Mouse (Mus musculus) CH12.LX (cell line): ENCODE measurements around the gene Sytl1. TPM values are rescaled to one million over a fixed set of nuclear protein-coding genes. Genes with fewer than 3 reads are reported as not detected.

Experiments used
- DNase-seq: peaks from one replicate; pipeline ENCODE4 v3.0.0-alpha.2; 2013; ENCODE audit errors: extremely low read depth
- H3K27ac ChIP-seq: 2 replicates; pipeline ENCODE4 v1.5.1; 2012; ENCODE audit warnings: low read depth, mild to moderate bottlenecking, control low read depth, moderate library complexity; ENCODE audit not compliant: insufficient read depth
- H3K27me3 ChIP-seq: replicated peaks from 2 replicates; pipeline ENCODE3; 2012; ENCODE audit warnings: inconsistent platforms
- H3K36me3 ChIP-seq, 2 experiments: replicated peaks in 1 of 2; 2 replicates each; pipeline versions ENCODE3 to v1.6.1; 2012; ENCODE audit warnings: inconsistent platforms in 1 of 2, low read length in 1 of 2, mild to moderate bottlenecking in 1 of 2, mixed read lengths in 1 of 2, moderate library complexity in 1 of 2; ENCODE audit not compliant: control insufficient read depth in 1 of 2, insufficient read depth in 1 of 2
- H3K4me1 ChIP-seq, 2 experiments: 2 replicates each; pipeline ENCODE4 v1.6.1; 2012; ENCODE audit warnings: inconsistent platforms in 1 of 2, moderate library complexity in 1 of 2; ENCODE audit not compliant: insufficient read depth in 2 of 2, control insufficient read depth in 1 of 2
- H3K4me2 ChIP-seq: 2 replicates; pipeline ENCODE4 v1.6.1; 2012; ENCODE audit warnings: low read depth, mild to moderate bottlenecking, control low read depth; ENCODE audit not compliant: poor library complexity, insufficient read depth, severe bottlenecking
- H3K4me3 ChIP-seq, 3 experiments: fragments of 150-350 bp in 1 of 3; sonication (generic) in 1 of 3; replicated peaks in 1 of 3; 2 replicates each; pipeline versions ENCODE3 to v1.5.1; 2011 to 2012; ENCODE audit warnings: low read depth in 2 of 3, low read length in 2 of 3, mild to moderate bottlenecking in 2 of 3, moderate library complexity in 2 of 3, control low read depth in 1 of 3, improper control_type of control experiment in 1 of 3, inconsistent platforms in 1 of 3, mixed read lengths in 1 of 3; ENCODE audit not compliant: poor library complexity in 1 of 3
- H3K79me2 ChIP-seq: replicated peaks from 2 replicates; pipeline ENCODE4 v1.6.1; 2012; ENCODE audit warnings: mild to moderate bottlenecking, moderate library complexity; ENCODE audit not compliant: control insufficient read depth, poor library complexity, insufficient read depth, severe bottlenecking; ENCODE audit errors: extremely low read depth
- H3K9ac ChIP-seq: 2 replicates; pipeline ENCODE4 v1.6.1; 2012; ENCODE audit warnings: low read depth, mild to moderate bottlenecking, control low read depth, moderate library complexity; ENCODE audit not compliant: insufficient read depth
- H3K9me3 ChIP-seq: replicated peaks from 2 replicates; pipeline ENCODE3; 2012; ENCODE audit warnings: low read length, inconsistent platforms, mixed read lengths
- CHD1 ChIP-seq: IDR thresholded peaks from 2 replicates; pipeline ENCODE4 v1.6.1; 2012; ENCODE audit warnings: low read depth, low read length, improper control_type of control experiment, inconsistent platforms
- CHD2 ChIP-seq: IDR thresholded peaks from 2 replicates; pipeline ENCODE4 v1.6.1; 2011; ENCODE audit warnings: low read length, improper control_type of control experiment
- CTCF ChIP-seq, 2 experiments: IDR thresholded peaks in 1 of 2; conservative IDR thresholded peaks in 1 of 2; 2 replicates each; pipeline ENCODE4 v1.5.1; 2011 to 2012; ENCODE audit warnings: low read depth in 2 of 2, low read length in 2 of 2, improper control_type of control experiment in 1 of 2, inconsistent platforms in 1 of 2, mild to moderate bottlenecking in 1 of 2, moderate library complexity in 1 of 2
- ETS1 ChIP-seq: conservative IDR thresholded peaks from 2 replicates; pipeline ENCODE4 v1.6.1; 2012; ENCODE audit warnings: low read depth, mild to moderate bottlenecking, inconsistent platforms, low read length, improper control_type of control experiment, moderate library complexity
- HCFC1 ChIP-seq: IDR thresholded peaks from 2 replicates; pipeline ENCODE4 v1.6.1; 2012; ENCODE audit warnings: low read depth, mild to moderate bottlenecking, inconsistent platforms, low read length, improper control_type of control experiment
- JUND ChIP-seq: conservative IDR thresholded peaks from 2 replicates; pipeline ENCODE4 v1.6.1; 2011; ENCODE audit warnings: low read depth, low read length, improper control_type of control experiment
- KAT2A ChIP-seq: IDR thresholded peaks from 2 replicates; pipeline ENCODE4 v1.6.1; 2012; ENCODE audit warnings: low read length, improper control_type of control experiment, inconsistent platforms; ENCODE audit not compliant: insufficient replicate concordance
- MAX ChIP-seq: IDR thresholded peaks from 2 replicates; pipeline ENCODE4 v1.6.1; 2011; ENCODE audit warnings: low read length, improper control_type of control experiment
- MEF2A ChIP-seq: IDR thresholded peaks from 2 replicates; pipeline ENCODE4 v1.6.1; 2014; ENCODE audit warnings: low read depth, mild to moderate bottlenecking, inconsistent platforms, low read length, improper control_type of control experiment, borderline replicate concordance
- MYC ChIP-seq: IDR thresholded peaks from 2 replicates; pipeline ENCODE4 v1.6.1; 2011; ENCODE audit warnings: low read depth, mild to moderate bottlenecking, improper control_type of control experiment, low read length
- NELFE ChIP-seq: IDR thresholded peaks from 2 replicates; pipeline ENCODE4 v1.6.1; 2011; ENCODE audit warnings: low read depth, low read length, improper control_type of control experiment
- NRF1 ChIP-seq: IDR thresholded peaks from 2 replicates; pipeline ENCODE4 v1.6.1; 2014; ENCODE audit warnings: low read depth, mild to moderate bottlenecking, inconsistent platforms, low read length, improper control_type of control experiment, moderate library complexity
- PAX5 ChIP-seq: IDR thresholded peaks from 2 replicates; pipeline ENCODE4 v1.6.1; 2012; ENCODE audit warnings: low read length, inconsistent platforms, mixed read lengths
- SMC3 ChIP-seq: IDR thresholded peaks from 2 replicates; pipeline ENCODE4 v1.6.1; 2011; ENCODE audit warnings: low read depth, low read length, improper control_type of control experiment
- USF2 ChIP-seq: conservative IDR thresholded peaks from 2 replicates; pipeline ENCODE4 v1.6.1; 2011; ENCODE audit warnings: low read depth, low read length, improper control_type of control experiment
- ZKSCAN1 ChIP-seq: IDR thresholded peaks from 2 replicates; pipeline ENCODE4 v1.6.1; 2012; ENCODE audit warnings: low read depth, inconsistent platforms, low read length, improper control_type of control experiment, borderline replicate concordance
- dilution Hi-C: fragments of 300-500 bp; cut with MboI; formaldehyde crosslinking; loops from 2 replicates; pipeline ENCODE4 v1.14.3; 2020; ENCODE audit warnings: low sequenced_read_pairs; ENCODE audit not compliant: extremely low pct_unique_long_range_greater_than_20kb, extremely low pct_ligation_motif_present
- in situ Hi-C: fragments of 300-500 bp; cut with MboI; formaldehyde crosslinking; loops from 3 replicates; pipeline ENCODE4 v1.14.3; 2019; ENCODE audit warnings: low sequenced_read_pairs, low pct_ligation_motif_present, low pct_unique_long_range_greater_than_20kb, mixed read lengths
- polyA plus RNA-seq: library from polyadenylated mRNA; unstranded; fragments of >175 nt; gene quantifications from 2 replicates; pipeline ENCODE4 v1.2.1, GENCODE M21; 2012; ENCODE audit warnings: low read depth; ENCODE audit not compliant: insufficient read length
- total RNA-seq, 2 experiments: library from RNA; depleted of rRNA; stranded (reverse); fragments of 300-350 nt in 1 of 2; fragments of >200 nt in 1 of 2; gene quantifications; 2 replicates each; pipeline ENCODE4 v1.2.3; 2012 to 2014

The Sytl1 gene
- total and polyA plus RNA-seq, 3 experiments, result 8.2 to 20.0 (median 12.1) TPM

GRCm38 (mm10) chr4:133244289-133244688 lies 18.6 kb downstream of the Sytl1 start:
- Histone ChIP-seq H3K79me2 (no peaks in the 10 kb centered on the region), H3K36me3 (no peaks in the 10 kb centered on the region), H3K9ac (no peak overlapping the region), H3K27me3 (peaks cover 75% of the 10 kb centered on the region), H3K4me1 (peaks cover 0 to 9% of the 10 kb centered on the region in 2 experiments; a peak in 2 of 4 replicates), H3K4me2 (no peak overlapping the region), H3K4me3 (no peak overlapping the region), H3K9me3 (peaks cover 2% of the 10 kb centered on the region), H3K27ac (no peak overlapping the region)
- in situ Hi-C loops (no loop called here), dilution Hi-C loops (no loop called here)
- DNase-seq, result no peak
- no peak for TF ChIP-seq KAT2A

- Histone ChIP-seq H3K9me3 (peaks cover 2% of the 10 kb centered on the region), H3K27me3 (peaks cover 77% of the 10 kb centered on the region), H3K4me3 (no peak overlapping the region), H3K4me2 (no peak overlapping the region), H3K27ac (no peak overlapping the region), H3K36me3 (no peaks in the 10 kb centered on the region), H3K79me2 (no peaks in the 10 kb centered on the region), H3K9ac (no peak overlapping the region), H3K4me1 (peaks cover 0 to 9% of the 10 kb centered on the region in 2 experiments; a peak in 2 of 4 replicates)
- in situ Hi-C loops, result no loop called here
- no peak for DNase-seq
- dilution Hi-C loops, result no loop called here
- no peak for TF ChIP-seq CTCF (conservative IDR thresholded peaks at IDR 0.05 in 1 of 2, IDR thresholded peaks at IDR 0.05 in 1 of 2; ENCODE audit: low read depth in 2 of 2, low read length in 2 of 2)
- TF ChIP-seq MYC, result no peak
- no peak for TF ChIP-seq JUND
- no peak for TF ChIP-seq ZKSCAN1
- no peak for TF ChIP-seq ETS1
- no peak for TF ChIP-seq SMC3
- TF ChIP-seq USF2, result no peak
- no peak for TF ChIP-seq KAT2A
- no peak for TF ChIP-seq PAX5
- no peak for TF ChIP-seq NELFE
- no peak for TF ChIP-seq MAX
- no peak for TF ChIP-seq CHD2
- no peak for TF ChIP-seq NRF1
- no peak for TF ChIP-seq MEF2A
- no peak for TF ChIP-seq HCFC1
- no peak for TF ChIP-seq CHD1
Measured at GRCm38 (mm10) chr4:133243538-133243937, 19.4 kb downstream of the Sytl1 start.
